Mouse (Mus musculus) intestine, embryonic 14.5 days (tissue): ENCODE data around the gene Gm10570. TPM values are rescaled to one million over a fixed set of nuclear protein-coding genes. Genes with fewer than 3 reads are reported as not detected.
A peak's percentile ranks its signal among the peaks of the same experiment; 100 is the strongest.

Experiments
- ATAC-seq: fragments of 200-750 bp; cut with Nextera tagmentation; replicated peaks from 2 replicates; pipeline ENCODE4 v1.8.0; 2017; ENCODE audit warnings: low read depth, moderate number of reproducible peaks, moderate TSS enrichment, moderate library complexity; ENCODE audit not compliant: low FRiP score, low TSS enrichment
- DNase-seq: peaks from one replicate; pipeline ENCODE4 v3.0.0-alpha.2; 2018; ENCODE audit warnings: low spot score
- H3K27ac ChIP-seq: fragments of 300-500 bp; sonication (generic); 2 replicates; pipeline ENCODE4 v1.5.1; 2014; ENCODE audit warnings: low read depth, mild to moderate bottlenecking, control low read depth
- H3K27me3 ChIP-seq: fragments of 300-500 bp; sonication (generic); replicated peaks from 2 replicates; pipeline ENCODE4 v1.6.1; 2014; ENCODE audit warnings: low read length, control low read depth; ENCODE audit not compliant: control insufficient read depth, insufficient read depth
- H3K36me3 ChIP-seq: fragments of 300-500 bp; sonication (generic); 2 replicates; pipeline ENCODE4 v1.6.1; 2014; ENCODE audit warnings: low read length, control low read depth; ENCODE audit not compliant: control insufficient read depth, insufficient read depth
- H3K4me1 ChIP-seq: fragments of 300-500 bp; sonication (generic); replicated peaks from 2 replicates; pipeline ENCODE4 v1.6.1; 2014; ENCODE audit warnings: low read length, control low read depth, mixed read lengths; ENCODE audit not compliant: control insufficient read depth, insufficient read depth
- H3K4me2 ChIP-seq: fragments of 300-500 bp; sonication (generic); 2 replicates; pipeline ENCODE4 v1.6.1; 2014; ENCODE audit warnings: low read length
- H3K4me3 ChIP-seq: fragments of 300-500 bp; sonication (generic); 2 replicates; pipeline ENCODE4 v1.5.1; 2014; ENCODE audit warnings: low read depth, low read length, control low read depth, mixed read lengths
- H3K9ac ChIP-seq: fragments of 300-500 bp; sonication (generic); 2 replicates; pipeline ENCODE4 v1.6.1; 2014; ENCODE audit warnings: mild to moderate bottlenecking, low read length
- H3K9me3 ChIP-seq: fragments of 300-500 bp; sonication (generic); 2 replicates; pipeline ENCODE4 v1.6.1; 2016; ENCODE audit warnings: low read length, control low read depth; ENCODE audit not compliant: control insufficient read depth
- WGBS: fragments of 180-500 bp; shearing (Covaris S2); extraction: QIAGEN DNeasy Blood & Tissue Kit; methylation state at CpG from one replicate; pipeline ENCODE4 v1.1.7; 2014; 5-methylcytosine and 5-hydroxymethylcytosine counted together
- polyA plus RNA-seq: library from polyadenylated mRNA; unstranded; fragments of >200 nt; fragmentation: Nextera tagmentation; extraction: Ambion mirVana; gene quantifications from 2 replicates; pipeline ENCODE4 v1.2.1, GENCODE M21; 2014

The Gm10570 gene
- polyA plus RNA-seq, 1 experiment from 2014 or later: not detected

DNA sequence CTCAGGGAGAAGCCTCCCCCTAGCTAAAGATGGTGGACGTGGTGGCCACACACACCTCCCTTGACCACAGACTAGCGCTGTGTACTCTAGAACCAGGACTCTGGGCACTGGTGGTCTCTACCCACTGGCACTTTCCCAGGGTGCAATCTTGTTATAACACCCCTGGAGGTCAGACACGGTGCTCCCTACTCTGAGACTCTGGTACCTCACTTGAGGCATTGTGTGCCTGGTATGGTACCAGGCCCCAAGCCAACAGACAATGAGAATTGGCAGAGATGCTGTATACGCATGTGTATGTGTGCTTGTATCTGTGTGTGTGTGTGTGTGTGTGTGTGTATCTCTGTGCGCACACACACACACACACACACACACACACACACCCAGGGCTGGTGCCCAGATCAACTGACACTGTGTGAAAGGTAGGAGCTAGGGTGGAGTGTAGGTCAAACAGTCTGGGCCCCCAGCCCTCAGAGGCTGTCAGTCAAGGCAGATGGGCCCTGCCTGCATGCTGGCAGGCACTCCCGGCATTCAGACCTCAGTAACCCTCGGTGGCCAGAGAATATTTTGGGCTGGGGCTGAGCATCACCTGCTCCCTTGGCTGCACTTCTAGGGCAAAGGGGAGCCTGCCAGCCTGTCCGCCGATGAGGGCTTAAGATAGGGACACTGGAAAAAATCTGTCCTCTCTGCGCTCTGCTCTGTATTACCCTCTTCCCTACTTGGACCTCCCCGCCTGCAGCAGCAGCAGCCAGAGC lies 9.4 kb downstream of the Gm10570 start:
- H3K27me3 ChIP-seq: no peaks in the 10 kb centered on the region
- DNase-seq (no peak), ATAC-seq (no peak)
- H3K4me3 ChIP-seq: no peak overlapping the region
- H3K27ac ChIP-seq: no peak overlapping the region
- H3K9ac ChIP-seq: no peak overlapping the region
- no peak overlapping the region for H3K4me2 ChIP-seq
- WGBS: 79% methylated on average over 11 of the region's 11 CpGs
- H3K4me1 ChIP-seq: no peaks in the 10 kb centered on the region
- no peaks in the 10 kb centered on the region for H3K9me3 ChIP-seq
- no peaks in the 10 kb centered on the region for H3K36me3 ChIP-seq

GRCm38 (mm10) chr4:130297123-130297529 lies 11.3 kb downstream of the Gm10570 start:
- no peaks in the 10 kb centered on the region for H3K27me3 ChIP-seq
- no peaks in the 10 kb centered on the region for H3K36me3 ChIP-seq
- WGBS: 20% methylated on average over 13 of the region's 13 CpGs
- H3K4me2 ChIP-seq: no peak overlapping the region
- DNase-seq (peak; percentile 56), ATAC-seq (no peak)
- H3K9me3 ChIP-seq: no peaks in the 10 kb centered on the region
- no peak overlapping the region for H3K9ac ChIP-seq
- no peak overlapping the region for H3K27ac ChIP-seq
- no peak overlapping the region for H3K4me3 ChIP-seq
- H3K4me1 ChIP-seq: no peaks in the 10 kb centered on the region

- Histone ChIP-seq H3K4me1 (no peaks in the 10 kb centered on the region), H3K9ac (no peak overlapping the region), H3K36me3 (no peaks in the 10 kb centered on the region), H3K4me3 (no peak overlapping the region), H3K9me3 (no peaks in the 10 kb centered on the region), H3K4me2 (no peak overlapping the region), H3K27me3 (no peaks in the 10 kb centered on the region), H3K27ac (no peak overlapping the region)
- WGBS: 82% methylated on average over 13 of the region's 13 CpGs
- ATAC-seq: no peak
- no peak for DNase-seq
Measured at GRCm38 (mm10) chr4:130296243-130296965, 12.1 kb downstream of the Gm10570 start.

GRCm38 (mm10) chr4:130295047-130295745 lies 13.3 kb downstream of the Gm10570 start:
- Histone ChIP-seq H3K9me3 (no peaks in the 10 kb centered on the region), H3K4me3 (no peak overlapping the region), H3K36me3 (no peaks in the 10 kb centered on the region), H3K4me2 (no peak overlapping the region), H3K4me1 (no peaks in the 10 kb centered on the region), H3K27me3 (no peaks in the 10 kb centered on the region), H3K27ac (no peak overlapping the region), H3K9ac (no peak overlapping the region)
- no peak for ATAC-seq
- 49% methylated on average over 23 of the region's 23 CpGs for WGBS
- DNase-seq: no peak

- H3K4me2 ChIP-seq: no peak overlapping the region
- ATAC-seq (no peak), DNase-seq (no peak)
- WGBS: 84% methylated on average over 8 of the region's 8 CpGs
- H3K36me3 ChIP-seq: no peaks in the 10 kb centered on the region
- H3K4me3 ChIP-seq: no peak overlapping the region
- no peaks in the 10 kb centered on the region for H3K4me1 ChIP-seq
- H3K9me3 ChIP-seq: no peaks in the 10 kb centered on the region
- no peak overlapping the region for H3K9ac ChIP-seq
- no peaks in the 10 kb centered on the region for H3K27me3 ChIP-seq
- H3K27ac ChIP-seq: no peak overlapping the region
Measured at GRCm38 (mm10) chr4:130294513-130294912, 14.0 kb downstream of the Gm10570 start.

GRCm38 (mm10) chr4:130292271-130292670 lies 16.2 kb downstream of the Gm10570 start:
- DNase-seq (peak; percentile 97), ATAC-seq (peak; percentile 60)
- H3K4me3 ChIP-seq: no peak overlapping the region
- no peaks in the 10 kb centered on the region for H3K4me1 ChIP-seq
- H3K36me3 ChIP-seq: no peaks in the 10 kb centered on the region
- no peak overlapping the region for H3K9ac ChIP-seq
- H3K4me2 ChIP-seq: no peak overlapping the region
- H3K27me3 ChIP-seq: 0 out of 2 replicates have a peak, but pooled peaks cover 2% of the 10 kb centered on the region
- H3K27ac ChIP-seq: no peak overlapping the region
- H3K9me3 ChIP-seq: no peaks in the 10 kb centered on the region
- WGBS: 2% methylated on average over 4 of the region's 4 CpGs

DNA sequence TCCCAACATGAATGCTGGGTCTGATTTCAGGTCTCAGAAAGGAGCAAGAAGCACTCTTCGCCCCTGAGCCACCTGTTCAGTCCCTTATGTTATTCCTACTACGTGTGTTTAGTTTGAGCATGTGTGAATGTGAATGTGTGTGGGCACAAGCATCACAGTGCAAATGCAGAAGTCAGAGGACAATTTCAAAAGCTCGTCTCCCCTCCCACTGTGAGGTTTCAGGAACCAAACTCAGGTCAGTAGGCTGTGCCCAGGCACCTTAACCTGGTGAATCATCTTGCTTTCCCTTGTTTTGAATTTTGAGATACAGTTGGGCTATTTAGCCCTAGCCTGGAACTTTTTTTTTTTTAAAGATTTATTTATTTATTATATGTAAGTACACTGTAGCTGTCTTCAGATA lies 18.6 kb downstream of the Gm10570 start:
- Histone ChIP-seq H3K36me3 (no peaks in the 10 kb centered on the region), H3K9me3 (no peaks in the 10 kb centered on the region), H3K4me1 (no peaks in the 10 kb centered on the region), H3K4me2 (no peak overlapping the region), H3K4me3 (no peak overlapping the region), H3K9ac (no peak overlapping the region), H3K27me3 (0 out of 2 replicates have a peak, but pooled peaks cover 2% of the 10 kb centered on the region), H3K27ac (no peak overlapping the region)
- DNase-seq (no peak), ATAC-seq (no peak)
- 77% methylated on average over 3 of the region's 3 CpGs for WGBS

DNA sequence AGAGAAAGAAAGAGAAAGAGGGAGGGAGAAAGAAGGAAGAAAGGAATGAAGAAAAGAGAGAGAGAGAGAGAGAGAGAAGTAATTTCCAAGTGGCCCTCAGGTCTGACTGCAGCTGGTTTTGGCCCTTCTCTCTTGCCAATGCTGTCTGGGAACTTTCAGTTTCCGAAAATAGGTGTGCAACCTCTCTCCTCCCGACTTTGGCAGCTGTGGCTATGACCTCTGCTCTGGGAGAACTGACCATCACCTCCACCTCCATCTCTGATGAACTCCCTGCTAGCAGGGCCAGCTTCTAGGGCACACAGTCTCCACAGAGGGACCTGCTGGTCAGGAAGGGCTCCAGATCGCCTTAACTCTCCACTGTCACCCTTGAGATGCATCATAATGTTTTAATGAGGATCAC lies 21.9 kb downstream of the Gm10570 start:
- no peak for ATAC-seq
- H3K4me1 ChIP-seq: no peaks in the 10 kb centered on the region
- 52% methylated on average over 3 of the region's 3 CpGs for WGBS

More for the DNA sequence above, 21.9 kb downstream of the Gm10570 start:
- H3K4me2 ChIP-seq: no peak overlapping the region
- 0 out of 2 replicates have a peak, but pooled peaks cover 2% of the 10 kb centered on the region for H3K27me3 ChIP-seq
- H3K4me3 ChIP-seq: no peak overlapping the region
- no peaks in the 10 kb centered on the region for H3K9me3 ChIP-seq
- no peak overlapping the region for H3K27ac ChIP-seq
- no peak overlapping the region for H3K9ac ChIP-seq
- no peak for DNase-seq
- no peaks in the 10 kb centered on the region for H3K36me3 ChIP-seq
